Mouse (Mus musculus) limb, embryonic 14.5 days (tissue): ENCODE results near the gene Dcaf12l1. TPM values are rescaled to one million over a fixed set of nuclear protein-coding genes. Genes with fewer than 3 reads are reported as not detected.
"Not testable (repeated sequence)": the region's sequence is repeated elsewhere in the genome, so short reads cannot be mapped to it uniquely, and the experiment has no call there.

Source experiments
- ATAC-seq: fragments of 200-750 bp; cut with Nextera tagmentation; 2 replicates; pipeline ENCODE4 v1.8.0; 2017; ENCODE audit warnings: low read depth, moderate number of reproducible peaks, moderate TSS enrichment; ENCODE audit not compliant: low FRiP score
- DNase-seq: peaks from one replicate; pipeline ENCODE4 v3.0.0-alpha.2; 2015; ENCODE audit warnings: low spot score
- H3K27ac ChIP-seq: fragments of 300-500 bp; sonication (generic); replicated peaks from 2 replicates; pipeline ENCODE4 v1.5.1; 2014; ENCODE audit warnings: low read depth, mild to moderate bottlenecking, low read length, moderate library complexity, mixed read lengths
- H3K27me3 ChIP-seq: fragments of 300-500 bp; sonication (generic); 2 replicates; pipeline ENCODE4 v1.6.1; 2014; ENCODE audit warnings: low read length, mixed read lengths; ENCODE audit not compliant: control insufficient read depth, insufficient read depth
- H3K36me3 ChIP-seq: fragments of 300-500 bp; sonication (generic); 2 replicates; pipeline ENCODE4 v1.6.1; 2014; ENCODE audit warnings: mild to moderate bottlenecking, low read length, moderate library complexity, mixed read lengths; ENCODE audit not compliant: control insufficient read depth, insufficient read depth
- H3K4me1 ChIP-seq: fragments of 300-500 bp; sonication (generic); 2 replicates; pipeline ENCODE4 v1.6.1; 2014; ENCODE audit warnings: antibody characterized with exemption, low read length, mixed read lengths; ENCODE audit not compliant: control insufficient read depth, insufficient read depth
- H3K4me2 ChIP-seq: fragments of 300-500 bp; sonication (generic); replicated peaks from 2 replicates; pipeline ENCODE4 v1.6.1; 2014; ENCODE audit warnings: low read depth, mild to moderate bottlenecking, low read length, moderate library complexity; ENCODE audit not compliant: severe bottlenecking
- H3K4me3 ChIP-seq: fragments of 300-500 bp; sonication (generic); replicated peaks from 2 replicates; pipeline ENCODE4 v1.5.1; 2014; ENCODE audit warnings: low read length
- H3K9ac ChIP-seq: fragments of 300-500 bp; sonication (generic); 2 replicates; pipeline ENCODE4 v1.6.1; 2014; ENCODE audit warnings: mild to moderate bottlenecking, low read depth, low read length, moderate library complexity; ENCODE audit not compliant: severe bottlenecking
- H3K9me3 ChIP-seq: fragments of 300-500 bp; sonication (generic); 2 replicates; pipeline ENCODE4 v1.6.1; 2016; ENCODE audit warnings: low read length; ENCODE audit not compliant: control insufficient read depth
- POLR2A ChIP-seq: fragments of 200-500 bp; IDR thresholded peaks from 2 replicates; pipeline ENCODE4 v1.8.0; 2012; ENCODE audit warnings: inconsistent platforms, mild to moderate bottlenecking, moderate library complexity, borderline replicate concordance; ENCODE audit not compliant: insufficient read depth, insufficient read length; ENCODE audit errors: extremely low read depth
- WGBS: fragments of 180-500 bp; shearing (Covaris S2); extraction: QIAGEN DNeasy Blood & Tissue Kit; methylation state at CpG from one replicate; pipeline ENCODE4 v1.1.7; 2014; 5-methylcytosine and 5-hydroxymethylcytosine counted together
- polyA plus RNA-seq, 2 experiments: library from polyadenylated mRNA; depleted of rRNA in 1 of 2; stranded (reverse) in 1 of 2; unstranded in 1 of 2; fragments of >200 nt; fragmentation: Nextera tagmentation in 1 of 2; extraction: Ambion mirVana in 1 of 2; gene quantifications; 2 replicates each; pipeline versions ENCODE4 v1.2.1 to v1.2.3; 2012 to 2014

The Dcaf12l1 gene
- 9.2 and 13.1 TPM in 2 replicates for polyA plus RNA-seq (2012; rRNA removed)
- 12.5 TPM in 2 replicates for polyA plus RNA-seq (2014; fragmentation: Nextera tagmentation; extraction: Ambion mirVana)

DNA sequence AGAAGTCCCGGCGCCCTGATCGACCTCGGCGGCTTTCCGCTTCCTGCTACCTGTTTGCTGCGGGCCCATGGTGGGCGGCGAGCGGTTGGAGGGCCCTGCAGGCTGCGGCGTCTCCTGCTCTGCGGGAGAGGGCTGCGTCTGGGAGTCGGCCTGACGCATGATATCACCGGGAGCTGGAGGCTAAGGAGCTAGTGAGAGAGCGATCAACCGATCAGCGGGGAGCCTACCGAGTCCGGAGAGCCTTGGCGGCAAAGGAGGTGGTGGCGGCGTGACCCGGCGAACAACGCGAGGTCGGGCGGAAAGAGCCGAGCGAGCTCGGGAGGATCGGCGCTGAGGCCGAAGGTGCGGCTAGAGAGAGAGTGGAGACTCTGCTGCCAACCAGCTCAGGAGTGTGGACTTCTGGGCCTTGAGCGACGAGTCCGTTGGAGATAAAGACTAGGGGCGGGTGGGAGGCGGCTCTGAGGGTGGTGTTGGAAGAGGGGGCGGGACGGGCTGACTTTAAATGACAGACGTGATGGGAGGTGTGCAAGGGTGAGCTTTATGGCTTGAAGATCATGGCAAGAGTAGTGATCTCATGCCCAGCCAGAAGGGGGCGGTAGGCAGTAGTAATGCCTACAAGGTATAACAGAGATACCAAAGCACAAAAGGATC, at the start of gene Dcaf12l1:
Gene Dcaf12l1, minus strand, starts transcription at position 437 of the 651 bp plus-strand sequence.
- H3K4me2 ChIP-seq: peak within 1 kb of the TSS; percentile 58
- no peak for TF ChIP-seq POLR2A
- DNase-seq (peak; percentile 47), ATAC-seq (peak; percentile 83)
- H3K27ac ChIP-seq: no peak within 1 kb of the TSS
- H3K9me3 ChIP-seq: no peaks in the 10 kb centered on the region
- H3K36me3 ChIP-seq: no peaks in the 10 kb centered on the region
- H3K4me1 ChIP-seq: no peaks in the 10 kb centered on the region
- WGBS: 25% methylated on average over 45 of the region's 47 CpGs
- no peaks in the 10 kb centered on the region for H3K27me3 ChIP-seq
- peak within 1 kb of the TSS; percentile 71 for H3K9ac ChIP-seq
- peak within 1 kb of the TSS; percentile 49 for H3K4me3 ChIP-seq

DNA sequence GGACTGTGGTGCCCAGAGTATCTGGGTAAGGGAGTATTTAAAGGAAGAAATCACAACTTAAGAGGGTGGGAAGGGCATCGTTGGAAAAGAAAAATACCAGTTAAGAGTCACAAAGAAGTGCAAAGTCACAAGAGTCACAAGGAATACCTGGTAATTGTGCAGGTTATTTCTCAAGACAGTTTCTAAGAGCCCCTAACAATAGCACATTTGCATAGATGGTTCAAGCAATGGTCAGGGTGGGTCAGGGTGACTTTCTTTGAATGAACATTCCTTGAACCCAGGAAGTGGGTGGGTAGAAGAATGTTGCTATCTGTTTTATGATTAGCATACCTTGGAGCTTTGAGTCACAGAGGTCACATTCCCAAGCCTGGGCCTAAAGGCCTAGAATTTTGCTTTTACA, 19.4 kb upstream of the Dcaf12l1 start:
- WGBS: 74% methylated on average over 1 of the region's 1 CpGs
- H3K9me3 ChIP-seq, H3K4me3 ChIP-seq, H3K27me3 ChIP-seq, H3K4me2 ChIP-seq, H3K27ac ChIP-seq, ATAC-seq, DNase-seq, H3K4me1 ChIP-seq, H3K9ac ChIP-seq, H3K36me3 ChIP-seq: not testable (repeated sequence)

DNA sequence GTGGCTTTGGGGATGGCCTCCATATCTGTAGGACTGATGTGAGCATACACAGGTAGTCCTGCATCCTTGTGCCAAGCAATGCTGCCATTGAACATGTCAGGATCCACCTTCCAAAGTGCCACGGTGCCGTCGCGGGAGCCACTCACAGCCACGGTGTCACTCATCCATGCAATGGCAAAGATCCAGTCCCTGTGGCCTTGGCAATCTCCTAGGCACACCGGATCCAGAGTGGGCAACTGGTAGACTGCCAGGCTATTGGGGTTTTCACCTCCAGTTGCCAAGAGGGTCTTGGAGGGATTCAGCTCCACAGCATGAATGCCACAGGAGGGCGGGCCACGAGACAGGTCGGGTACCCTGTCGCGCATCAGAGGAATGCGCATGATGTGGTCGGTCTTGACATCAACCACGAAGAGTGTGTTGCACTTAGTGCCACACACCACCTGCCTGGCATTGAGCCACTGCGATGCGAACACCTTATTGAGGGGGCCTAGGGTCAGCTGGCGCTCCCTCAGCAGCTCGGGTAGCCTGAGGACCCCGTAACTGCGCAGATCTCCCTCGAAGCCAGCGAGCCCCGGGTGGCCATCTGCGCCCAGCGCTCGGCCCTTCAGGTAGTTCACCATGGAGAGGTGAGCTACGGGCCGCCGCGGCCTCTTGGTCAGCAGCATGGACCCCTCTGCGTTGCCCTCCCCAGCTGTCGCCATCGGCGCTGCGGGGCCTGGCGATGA, 799 bp downstream of the Dcaf12l1 start:
- WGBS: 45% methylated on average over 32 of the region's 36 CpGs
- H3K27ac ChIP-seq: no peak overlapping the region
- no peaks in the 10 kb centered on the region for H3K36me3 ChIP-seq
- no peaks in the 10 kb centered on the region for H3K4me1 ChIP-seq
- DNase-seq (no peak), ATAC-seq (no peak)
- H3K4me2 ChIP-seq: peak overlapping the region; percentile 58
- no peak for TF ChIP-seq POLR2A
- peak overlapping the region; percentile 71 for H3K9ac ChIP-seq
- no peaks in the 10 kb centered on the region for H3K27me3 ChIP-seq
- H3K4me3 ChIP-seq: peak overlapping the region; percentile 49
- H3K9me3 ChIP-seq: no peaks in the 10 kb centered on the region
